Mouse (Mus musculus): Measurements from ENCODE around the gene Megf8.

The Megf8 gene

GRCm38 (mm10) chr7:25279076-25279860 is 37.7 kb upstream of the Megf8 start:
- DNase-seq (ENCODE audit: low read depth, low spot score), result peak; percentile 74

- DNase-seq (ENCODE audit: low read depth, low spot score), result no peak
These were observed 36.8 kb upstream of the Megf8 start for GRCm38 (mm10) chr7:25279861-25280791.

GRCm38 (mm10) chr7:25281166-25281733 is 35.7 kb upstream of the Megf8 start:
- DNase-seq (ENCODE audit: low read depth, low spot score), result no peak

- peak; percentile 94 for DNase-seq (ENCODE audit: low read depth, low spot score)
These were observed 35.0 kb upstream of the Megf8 start for GRCm38 (mm10) chr7:25281734-25282601.

- DNase-seq (ENCODE audit: low read depth, low spot score), result no peak
These were observed 34.2 kb upstream of the Megf8 start for GRCm38 (mm10) chr7:25282731-25283211.

GRCm38 (mm10) chr7:25283637-25284036 is 33.3 kb upstream of the Megf8 start:
- DNase-seq (ENCODE audit: low read depth, low spot score), result no peak

- DNase-seq (ENCODE audit: low read depth, low spot score), result no peak
These were observed 32.8 kb upstream of the Megf8 start for GRCm38 (mm10) chr7:25284171-25284570.

- no peak for DNase-seq (ENCODE audit: low read depth, low spot score)
These were observed 32.2 kb upstream of the Megf8 start for GRCm38 (mm10) chr7:25284766-25285165.

GRCm38 (mm10) chr7:25285511-25286238 is 31.3 kb upstream of the Megf8 start:
- no peak for DNase-seq (ENCODE audit: low read depth, low spot score)

- DNase-seq (ENCODE audit: low read depth, low spot score), result no peak
These were observed 30.0 kb upstream of the Megf8 start for GRCm38 (mm10) chr7:25286989-25287388.

GRCm38 (mm10) chr7:25288011-25288410 is 29.0 kb upstream of the Megf8 start:
- no peak for DNase-seq (ENCODE audit: low read depth, low spot score)

GRCm38 (mm10) chr7:25288721-25289120 is 28.2 kb upstream of the Megf8 start:
- DNase-seq (ENCODE audit: low read depth, low spot score), result no peak

GRCm38 (mm10) chr7:25289925-25290324 is 27.0 kb upstream of the Megf8 start:
- no peak for DNase-seq (ENCODE audit: low read depth, low spot score)

- DNase-seq (ENCODE audit: low read depth, low spot score), result no peak
These were observed 26.5 kb upstream of the Megf8 start for GRCm38 (mm10) chr7:25290463-25290862.

- DNase-seq (ENCODE audit: low read depth, low spot score), result no peak
These were observed 26.1 kb upstream of the Megf8 start for GRCm38 (mm10) chr7:25290911-25291310.

GRCm38 (mm10) chr7:25292107-25292506 is 24.9 kb upstream of the Megf8 start:
- no peak for DNase-seq (ENCODE audit: low read depth, low spot score)

GRCm38 (mm10) chr7:25293191-25293739 is 23.7 kb upstream of the Megf8 start:
- DNase-seq (ENCODE audit: low read depth, low spot score), result no peak

- DNase-seq (ENCODE audit: low read depth, low spot score), result no peak
These were observed 22.5 kb upstream of the Megf8 start for GRCm38 (mm10) chr7:25294495-25294894.

GRCm38 (mm10) chr7:25294960-25295722 is 21.8 kb upstream of the Megf8 start:
- no peak for DNase-seq (ENCODE audit: low read depth, low spot score)

Data from brain, embryonic 18.5 days (tissue).